Mouse (Mus musculus) layer of hippocampus, postnatal 36 days (tissue): ENCODE data around the gene Syngap1. TPM values are rescaled to one million over a fixed set of nuclear protein-coding genes. Genes with fewer than 3 reads are reported as not detected.

Source experiments
- microRNA-seq, 2 experiments: library from miRNA; unstranded; fragments of <30 nt; microRNA quantifications; one replicate each; pipeline ENCODE4 v1.2.0; 2021
- total RNA-seq, 2 experiments: library from RNA; stranded (reverse); gene quantifications; 2 replicates each; pipeline ENCODE4 v1.2.3; 2021

The Syngap1 gene
- total RNA-seq, 2 experiments from 2014 or later: 449 to 485 TPM

Small RNA genes within 50 kb of the gene (microRNA-seq; reads per million reads assigned to microRNA genes)
- gene Gm27775: 0 reads per million in 2 experiments
- 15.9 to 19.1 reads per million in 2 experiments for gene Mir3083
- gene Mir6968: 0.60 to 2.5 reads per million in 2 experiments

Other genes starting within 250 kb of the Syngap1 start
- gene Crebrf, start 225.6 kb upstream of the Syngap1 start, total RNA-seq: 100 to 1,000 TPM; 113 to 114 TPM
- gene Bnip1, start 160.2 kb upstream of the Syngap1 start, total RNA-seq: 10 to 100 TPM; 32.7 to 35.5 TPM
- not detected for gene Nkx2-5, start 96.2 kb upstream of the Syngap1 start, total RNA-seq
- gene Kifc5b, start 24.2 kb upstream of the Syngap1 start, total RNA-seq: 1 to 10 TPM; 3.2 to 4.0 TPM
- gene Phf1, start 8.2 kb upstream of the Syngap1 start, total RNA-seq: 10 to 100 TPM; 28.8 to 30.0 TPM
- 100 to 1,000 TPM in 1 of 2 experiments, 10 to 100 TPM in 1; 99.3 to 104 TPM for gene Cuta, start 1.7 kb upstream of the Syngap1 start, total RNA-seq
- 10 to 100 TPM; 15.0 to 15.6 TPM for gene Zbtb9, start 31.9 kb downstream of the Syngap1 start, total RNA-seq
- gene Bak1, start 87.8 kb downstream of the Syngap1 start, total RNA-seq: 10 to 100 TPM; 13.0 to 13.7 TPM
- 1 to 10 TPM; 1.6 to 1.7 TPM for gene Itpr3, start 116.1 kb downstream of the Syngap1 start, total RNA-seq
- 100 to 1,000 TPM; 205 to 207 TPM for gene Uqcc2, start 192.7 kb downstream of the Syngap1 start, total RNA-seq
- gene Ip6k3, start 226.5 kb downstream of the Syngap1 start, total RNA-seq: under 1 TPM in 1 of 2 experiments, not detected in 1; 0.27 TPM